8 mouse cellular contexts compared by ENCODE assay signal in genomic region chr9:75254196-75254955, GRCm38 (mm10). TPM values are rescaled to one million over a fixed set of nuclear protein-coding genes. Genes with fewer than 3 reads are reported as not detected.
DNase-seq lines count a peak whose midpoint lies in the region; ATAC-seq and TF ChIP-seq lines count a peak whose summit lies in the region.

No protein-coding gene starts in this region.

- DNase-seq in thymus, postnatal 0 days (ENCODE audit: low spot score), result peak; percentile 44
- DNase-seq in thymus, adult 2 months, result no peak
- DNase-seq in heart, adult 9 months (ENCODE audit: low spot score in 2 of 2), result peak; percentile 64 to 74
- peak; percentile 53 for DNase-seq in kidney, postnatal 10 days
- DNase-seq in liver, postnatal 0 days, result peak; percentile 42
- peak; percentile 43 for DNase-seq in retina, adult 2 months (ENCODE audit: low read depth, low spot score)
- DNase-seq in spleen, adult 18-20 months, result no peak

- H3K4me1 ChIP-seq in thymus, adult 2 months (replicated peaks; ENCODE audit: control insufficient read depth, insufficient read depth, low read length), result peaks cover 29% of the 10 kb centered on the region
- no peaks in the 10 kb centered on the region for H3K4me1 ChIP-seq in liver, postnatal 0 days (ENCODE audit: insufficient read depth)

- no peaks in the 10 kb centered on the region for H3K9me3 ChIP-seq in liver, postnatal 0 days (ENCODE audit: low read length)

- TF ChIP-seq CTCF in thymus, adult 2 months (IDR thresholded peaks at IDR 0.05; ENCODE audit: borderline replicate concordance, control insufficient read depth, extremely low read depth, insufficient read depth, low read length, poor library complexity), result no peak
- TF ChIP-seq CTCF in liver, postnatal 0 days (IDR thresholded peaks at IDR 0.05; ENCODE audit: low read depth), result no peak

- no peaks in the 10 kb centered on the region for H3K27me3 ChIP-seq in thymus, adult 2 months (ENCODE audit: control insufficient read depth, insufficient read depth, low read length)
- H3K27me3 ChIP-seq in liver, postnatal 0 days (ENCODE audit: insufficient read depth, low read length), result no peaks in the 10 kb centered on the region

- peak overlapping the region; percentile 10; the same call in 1 of the 2 replicates for H3K4me2 ChIP-seq in liver, postnatal 0 days (ENCODE audit: low read depth, low read length)

- 23% methylated on average over 13 of the region's 13 CpGs for WGBS in thymus, adult 2 months
- WGBS in liver, postnatal 0 days (ENCODE audit: insufficient replicate concordance), result 36% methylated on average over 13 of the region's 13 CpGs

- no peaks in the 10 kb centered on the region for H3K36me3 ChIP-seq in thymus, adult 2 months (ENCODE audit: control insufficient read depth, insufficient read depth, low read length)
- no peaks in the 10 kb centered on the region for H3K36me3 ChIP-seq in liver, postnatal 0 days (replicated peaks; ENCODE audit: insufficient read depth, low read length)

- H3K4me3 ChIP-seq in thymus, adult 2 months (ENCODE audit: control insufficient read depth, insufficient read depth, low read length), result no peak overlapping the region
- H3K4me3 ChIP-seq in liver, postnatal 0 days (ENCODE audit: low read depth, low read length), result no peak overlapping the region

- no peak for TF ChIP-seq EP300 in liver, postnatal 0 days (IDR thresholded peaks at IDR 0.05; ENCODE audit: low read depth)

- H3K27ac ChIP-seq in thymus, adult 2 months (ENCODE audit: control insufficient read depth, insufficient read depth, low read length), result no peak overlapping the region
- no peak overlapping the region for H3K27ac ChIP-seq in liver, postnatal 0 days (ENCODE audit: low read depth)

- peak; percentile 62; the same call in 1 of the 2 replicates for ATAC-seq in liver, postnatal 0 days
- no peak for ATAC-seq in activated CD4-positive, CD25-positive, alpha-beta regulatory T cell, adult 4 months

- TF ChIP-seq POLR2A in thymus, adult 2 months (IDR thresholded peaks at IDR 0.05; ENCODE audit: control insufficient read depth, extremely low read depth, insufficient read depth, low read length, poor library complexity), result no peak

- no peak overlapping the region for H3K9ac ChIP-seq in liver, postnatal 0 days (replicated peaks)

RNA-seq across cellular contexts. Expression of gene Myo5c, which starts 22.6 kb away (rescaled TPM):
- polyA plus RNA-seq in thymus, postnatal 0 days (2015; fragmentation: Nextera tagmentation; extraction: Ambion mirVana), result 0.44 and 0.98 TPM in 2 replicates
- polyA plus RNA-seq in thymus, adult 2 months (2012; rRNA removed), result 8.4 and 9.0 TPM in 2 replicates
- 0.33 and 0.48 TPM in 2 replicates for polyA plus RNA-seq in liver, postnatal 0 days (2015; fragmentation: Nextera tagmentation; extraction: Ambion mirVana)
- polyA plus RNA-seq in activated CD4-positive, CD25-positive, alpha-beta regulatory T cell, adult 4 months (2017; shearing (Covaris generic)), result not detected

RNA-seq across cellular contexts. Expression of gene Gnb5, which starts 51.7 kb away (rescaled TPM):
- 4.4 and 4.5 TPM in 2 replicates for polyA plus RNA-seq in thymus, postnatal 0 days (2015; fragmentation: Nextera tagmentation; extraction: Ambion mirVana)
- 5.1 and 7.3 TPM in 2 replicates for polyA plus RNA-seq in thymus, adult 2 months (2012; rRNA removed)
- polyA plus RNA-seq in liver, postnatal 0 days (2015; fragmentation: Nextera tagmentation; extraction: Ambion mirVana), result 1.8 and 2.4 TPM in 2 replicates
- 10 to 100 TPM in 1 of 2 experiments, 1 to 10 TPM in 1; 7.4 to 10.3 TPM for polyA plus RNA-seq in activated CD4-positive, CD25-positive, alpha-beta regulatory T cell, adult 4 months (2017; shearing (Covaris generic))

Comparison
In these comparisons a context has a peak if more than half of its experiments do, and no peak if none do; other contexts are left out.
1. DNase-seq: peak in thymus, postnatal 0 days (single experiment), heart, adult 9 months (2 of 2), kidney, postnatal 10 days (single experiment), liver, postnatal 0 days (single experiment) and retina, adult 2 months (single experiment); none in thymus, adult 2 months (single experiment) and spleen, adult 18-20 months (0 of 2).